Mouse (Mus musculus) liver, embryonic 12.5 days (tissue): ENCODE measurements around the gene Sema4c. TPM values are rescaled to one million over a fixed set of nuclear protein-coding genes. Genes with fewer than 3 reads are reported as not detected.
"Not testable (repeated sequence)": the region's sequence is repeated elsewhere in the genome, so short reads cannot be mapped to it uniquely, and the experiment has no call there.

ENCODE experiments used
- ATAC-seq: fragments of 200-750 bp; cut with Nextera tagmentation; 2 replicates; pipeline ENCODE4 v1.8.0; 2017; ENCODE audit warnings: moderate number of reproducible peaks, mild to moderate bottlenecking, moderate library complexity
- H3K27ac ChIP-seq: fragments of 300-500 bp; sonication (generic); 2 replicates; pipeline ENCODE4 v1.5.1; 2016; ENCODE audit warnings: mild to moderate bottlenecking
- H3K27me3 ChIP-seq: fragments of 300-500 bp; sonication (generic); replicated peaks from 2 replicates; pipeline ENCODE4 v1.6.1; 2016; ENCODE audit warnings: mild to moderate bottlenecking, moderate library complexity
- H3K36me3 ChIP-seq: fragments of 300-500 bp; sonication (generic); 2 replicates; pipeline ENCODE4 v1.6.1; 2016; ENCODE audit warnings: mild to moderate bottlenecking, moderate library complexity
- H3K4me1 ChIP-seq: fragments of 300-500 bp; sonication (generic); 2 replicates; pipeline ENCODE4 v1.6.1; 2016
- H3K4me2 ChIP-seq: fragments of 300-500 bp; sonication (generic); 2 replicates; pipeline ENCODE4 v1.6.1; 2016; ENCODE audit warnings: mild to moderate bottlenecking, moderate library complexity
- H3K4me3 ChIP-seq: fragments of 300-500 bp; sonication (generic); 2 replicates; pipeline ENCODE4 v1.5.1; 2016; ENCODE audit warnings: mild to moderate bottlenecking, moderate library complexity
- H3K9ac ChIP-seq: fragments of 300-500 bp; sonication (generic); 2 replicates; pipeline ENCODE4 v1.6.1; 2016; ENCODE audit warnings: mild to moderate bottlenecking, moderate library complexity
- H3K9me3 ChIP-seq: fragments of 300-500 bp; sonication (generic); replicated peaks from 2 replicates; pipeline ENCODE4 v1.6.1; 2016; ENCODE audit warnings: mild to moderate bottlenecking, moderate library complexity
- WGBS: fragments of 180-500 bp; shearing (Covaris S2); methylation state at CpG from one replicate; pipeline ENCODE4 v1.1.7; 2016; ENCODE audit not compliant: insufficient replicate concordance; 5-methylcytosine and 5-hydroxymethylcytosine counted together
- polyA plus RNA-seq: library from polyadenylated mRNA; unstranded; fragments of >200 nt; fragmentation: Nextera tagmentation; extraction: Ambion mirVana; gene quantifications from 2 replicates; pipeline ENCODE4 v1.2.1, GENCODE M21; 2016

Sema4c gene
- polyA plus RNA-seq, 1 experiment from 2014 or later, result 3.9 TPM

- Histone ChIP-seq H3K4me3 (no peak overlapping the region), H3K4me1 (no peaks in the 10 kb centered on the region), H3K27ac (no peak overlapping the region), H3K4me2 (no peak overlapping the region), H3K9ac (no peak overlapping the region), H3K36me3 (peaks cover 54% of the 10 kb centered on the region), H3K27me3 (no peaks in the 10 kb centered on the region), H3K9me3 (no peaks in the 10 kb centered on the region)
- WGBS, result 84% methylated on average over 11 of the region's 11 CpGs
- ATAC-seq, result no peak
These were observed 18.0 kb downstream of the Sema4c start for GRCm38 (mm10) chr1:36540132-36540531.

- H3K36me3 ChIP-seq, result peaks cover 54% of the 10 kb centered on the region
- peaks cover 5% of the 10 kb centered on the region; the same call in 1 of the 2 replicates for H3K4me1 ChIP-seq
- H3K4me2 ChIP-seq, result no peak within 1 kb of the TSS
- H3K27me3 ChIP-seq, result no peaks in the 10 kb centered on the region
- 77% methylated on average over 9 of the region's 9 CpGs for WGBS
- peak; percentile 79 for ATAC-seq
- H3K4me3 ChIP-seq, result no peak within 1 kb of the TSS
- 0 out of 2 replicates have a peak within 1 kb of the TSS, but pooled peaks have one; percentile 12 for H3K27ac ChIP-seq
- no peak within 1 kb of the TSS for H3K9ac ChIP-seq
- H3K9me3 ChIP-seq, result no peaks in the 10 kb centered on the region
These were observed 19.0 kb downstream of the Sema4c start, which contains the start of gene Gm42417 for GRCm38 (mm10) chr1:36539186-36539585. Gene Gm42417 (minus strand): TSS chr1:36539429.

- H3K27me3 ChIP-seq, result no peaks in the 10 kb centered on the region
- no peaks in the 10 kb centered on the region for H3K9me3 ChIP-seq
- H3K27ac ChIP-seq, result 0 out of 2 replicates have a peak overlapping the region, but pooled peaks have one; percentile 11
- H3K9ac ChIP-seq, result no peak overlapping the region
- peaks cover 5% of the 10 kb centered on the region; the same call in 1 of the 2 replicates for H3K4me1 ChIP-seq
- no peak overlapping the region for H3K4me2 ChIP-seq
- ATAC-seq, result no peak
- 77% methylated on average over 4 of the region's 4 CpGs for whole genome bisulfite sequencing
- H3K4me3 ChIP-seq, result no peak overlapping the region
- peaks cover 54% of the 10 kb centered on the region for H3K36me3 ChIP-seq
These were observed 19.4 kb downstream of the Sema4c start for GRCm38 (mm10) chr1:36538727-36539126.

GRCm38 (mm10) chr1:36536783-36537182, 21.4 kb downstream of the Sema4c start, which contains the start of gene Ankrd23:
Gene Ankrd23 (minus strand): TSS chr1:36536883.
- not testable (repeated sequence) for H3K4me3 ChIP-seq, ATAC-seq, H3K4me2 ChIP-seq, H3K9me3 ChIP-seq, H3K27me3 ChIP-seq, H3K4me1 ChIP-seq, H3K27ac ChIP-seq, H3K9ac ChIP-seq
- 85% methylated on average over 9 of the region's 9 CpGs for WGBS
- peaks cover 45% of the 10 kb centered on the region for H3K36me3 ChIP-seq

- 69% methylated on average over 8 of the region's 8 CpGs for WGBS
- Histone ChIP-seq H3K4me2 (no peak overlapping the region), H3K36me3 (peaks cover 43% of the 10 kb centered on the region), H3K27ac (no peak overlapping the region), H3K9ac (no peak overlapping the region), H3K4me3 (no peak overlapping the region), H3K9me3 (no peaks in the 10 kb centered on the region), H3K4me1 (peaks cover 5% of the 10 kb centered on the region; the same call in 1 of the 2 replicates), H3K27me3 (no peaks in the 10 kb centered on the region)
- ATAC-seq, result no peak
These were observed 21.8 kb downstream of the Sema4c start for GRCm38 (mm10) chr1:36536397-36536728.

- WGBS, result 71% methylated on average over 11 of the region's 11 CpGs
- no peak overlapping the region for H3K27ac ChIP-seq
- no peak overlapping the region for H3K9ac ChIP-seq
These were observed 22.4 kb downstream of the Sema4c start for GRCm38 (mm10) chr1:36535477-36536396.

GRCm38 (mm10) chr1:36534595-36535058, 23.5 kb downstream of the Sema4c start:
- Histone ChIP-seq H3K27ac (no peak overlapping the region), H3K36me3 (peaks cover 35% of the 10 kb centered on the region), H3K4me3 (no peak overlapping the region), H3K9me3 (no peaks in the 10 kb centered on the region), H3K4me2 (no peak overlapping the region), H3K27me3 (no peaks in the 10 kb centered on the region), H3K4me1 (peaks cover 5% of the 10 kb centered on the region; the same call in 1 of the 2 replicates), H3K9ac (no peak overlapping the region)
- WGBS, result 61% methylated on average over 6 of the region's 6 CpGs
- ATAC-seq, result no peak

More at GRCm38 (mm10) chr1:36535477-36536396, 22.4 kb downstream of the Sema4c start:
- Histone ChIP-seq H3K4me1 (peaks cover 5% of the 10 kb centered on the region; the same call in 1 of the 2 replicates), H3K27me3 (no peaks in the 10 kb centered on the region), H3K4me2 (no peak overlapping the region), H3K9me3 (no peaks in the 10 kb centered on the region), H3K36me3 (peaks cover 43% of the 10 kb centered on the region), H3K4me3 (no peak overlapping the region)
- no peak for ATAC-seq

- Histone ChIP-seq H3K27ac (no peak overlapping the region), H3K4me3 (no peak overlapping the region), H3K36me3 (peaks cover 24% of the 10 kb centered on the region), H3K4me2 (no peak overlapping the region), H3K9me3 (no peaks in the 10 kb centered on the region), H3K27me3 (no peaks in the 10 kb centered on the region), H3K4me1 (peaks cover 5% of the 10 kb centered on the region; the same call in 1 of the 2 replicates), H3K9ac (no peak overlapping the region)
- WGBS, result 69% methylated on average over 6 of the region's 6 CpGs
- ATAC-seq, result no peak
These were observed 24.6 kb downstream of the Sema4c start for GRCm38 (mm10) chr1:36533546-36533945.

- Histone ChIP-seq H3K9ac (no peak overlapping the region), H3K9me3 (no peaks in the 10 kb centered on the region), H3K4me3 (no peak overlapping the region), H3K36me3 (peaks cover 19% of the 10 kb centered on the region), H3K27me3 (no peaks in the 10 kb centered on the region), H3K4me1 (peaks cover 5% of the 10 kb centered on the region; the same call in 1 of the 2 replicates), H3K4me2 (no peak overlapping the region), H3K27ac (no peak overlapping the region)
- ATAC-seq, result no peak
- WGBS, result 88% methylated on average over 12 of the region's 12 CpGs
These were observed 26.7 kb downstream of the Sema4c start for GRCm38 (mm10) chr1:36531461-36531860.

- Histone ChIP-seq H3K9me3 (no peaks in the 10 kb centered on the region), H3K4me1 (peaks cover 5% of the 10 kb centered on the region; the same call in 1 of the 2 replicates), H3K36me3 (peaks cover 23% of the 10 kb centered on the region), H3K27ac (no peak overlapping the region), H3K4me3 (no peak overlapping the region), H3K4me2 (no peak overlapping the region), H3K27me3 (no peaks in the 10 kb centered on the region), H3K9ac (no peak overlapping the region)
- WGBS, result 76% methylated on average over 7 of the region's 7 CpGs
- ATAC-seq, result no peak
These were observed 27.2 kb downstream of the Sema4c start for GRCm38 (mm10) chr1:36530962-36531361.

GRCm38 (mm10) chr1:36530485-36530884, 27.7 kb downstream of the Sema4c start:
- WGBS, result 80% methylated on average over 8 of the region's 8 CpGs

GRCm38 (mm10) chr1:36529875-36530274, 28.3 kb downstream of the Sema4c start:
- H3K27ac ChIP-seq, result no peak overlapping the region
- H3K4me2 ChIP-seq, result no peak overlapping the region
- no peaks in the 10 kb centered on the region for H3K27me3 ChIP-seq
- H3K9ac ChIP-seq, result no peak overlapping the region
- no peak overlapping the region for H3K4me3 ChIP-seq
- no peaks in the 10 kb centered on the region for H3K9me3 ChIP-seq
- H3K4me1 ChIP-seq, result peaks cover 5% of the 10 kb centered on the region; the same call in 1 of the 2 replicates
- WGBS, result 78% methylated on average over 4 of the region's 4 CpGs
- peaks cover 34% of the 10 kb centered on the region for H3K36me3 ChIP-seq
- no peak for ATAC-seq

More at GRCm38 (mm10) chr1:36530485-36530884, 27.7 kb downstream of the Sema4c start:
- H3K4me2 ChIP-seq, result no peak overlapping the region
- no peak for ATAC-seq
- peaks cover 28% of the 10 kb centered on the region for H3K36me3 ChIP-seq
- H3K27ac ChIP-seq, result no peak overlapping the region
- no peaks in the 10 kb centered on the region for H3K27me3 ChIP-seq
- no peak overlapping the region for H3K9ac ChIP-seq
- H3K4me3 ChIP-seq, result no peak overlapping the region
- no peaks in the 10 kb centered on the region for H3K9me3 ChIP-seq
- H3K4me1 ChIP-seq, result peaks cover 5% of the 10 kb centered on the region; the same call in 1 of the 2 replicates
